Mouse (Mus musculus) kidney, postnatal 25 days (tissue): ENCODE measurements at regions not wholly inside any gene's neighbourhood (a gene's known extent, or its start where the extent isn't known, plus 50 kb on each side); places are given as distances from the start of the nearest gene placed in this dataset.

Experiments used
- DNase-seq, 2 experiments: peaks; one replicate each; pipeline ENCODE4 v3.0.0; 2021; ENCODE audit warnings: mixed read lengths in 2 of 2

- peak; percentile 25 to 53 for DNase-seq
Observed at GRCm38 (mm10) chr9:120866709-120867108, 62.3 kb upstream of the Ctnnb1 start.

GRCm38 (mm10) chr9:120867861-120868260 lies 61.2 kb upstream of the Ctnnb1 start:
- DNase-seq, result no peak

GRCm38 (mm10) chr9:120868330-120868729 lies 60.7 kb upstream of the Ctnnb1 start:
- DNase-seq, result no peak

GRCm38 (mm10) chr9:120869432-120870081 lies 59.5 kb upstream of the Ctnnb1 start:
- peak in 1 of 2 experiments; percentile 14 for DNase-seq

GRCm38 (mm10) chr9:120873293-120873692 lies 55.7 kb upstream of the Ctnnb1 start:
- no peak for DNase-seq

- DNase-seq, result no peak
Observed at GRCm38 (mm10) chr9:120874416-120874976, 54.5 kb upstream of the Ctnnb1 start.

- no peak for DNase-seq
Observed at GRCm38 (mm10) chr9:120877101-120877500, 51.9 kb upstream of the Ctnnb1 start.
